Mouse (Mus musculus) small intestine, adult 10 weeks (tissue): ENCODE measurements around the gene Cldn12. TPM values are rescaled to one million over a fixed set of nuclear protein-coding genes. Genes with fewer than 3 reads are reported as not detected.

ENCODE experiments used
- polyA plus RNA-seq: library from polyadenylated mRNA; stranded (reverse); fragments of 350-450 nt; fragmentation: Illumina TruSeq; extraction: RNeasy Lipid Tissue Mini Kit (QIAGEN cat#74804); gene quantifications from one replicate; pipeline ENCODE4 v1.2.3, GENCODE M21; 2014; ENCODE audit warnings: low replicate concordance

Cldn12 gene
- polyA plus RNA-seq, result 83.9 TPM

DNA sequence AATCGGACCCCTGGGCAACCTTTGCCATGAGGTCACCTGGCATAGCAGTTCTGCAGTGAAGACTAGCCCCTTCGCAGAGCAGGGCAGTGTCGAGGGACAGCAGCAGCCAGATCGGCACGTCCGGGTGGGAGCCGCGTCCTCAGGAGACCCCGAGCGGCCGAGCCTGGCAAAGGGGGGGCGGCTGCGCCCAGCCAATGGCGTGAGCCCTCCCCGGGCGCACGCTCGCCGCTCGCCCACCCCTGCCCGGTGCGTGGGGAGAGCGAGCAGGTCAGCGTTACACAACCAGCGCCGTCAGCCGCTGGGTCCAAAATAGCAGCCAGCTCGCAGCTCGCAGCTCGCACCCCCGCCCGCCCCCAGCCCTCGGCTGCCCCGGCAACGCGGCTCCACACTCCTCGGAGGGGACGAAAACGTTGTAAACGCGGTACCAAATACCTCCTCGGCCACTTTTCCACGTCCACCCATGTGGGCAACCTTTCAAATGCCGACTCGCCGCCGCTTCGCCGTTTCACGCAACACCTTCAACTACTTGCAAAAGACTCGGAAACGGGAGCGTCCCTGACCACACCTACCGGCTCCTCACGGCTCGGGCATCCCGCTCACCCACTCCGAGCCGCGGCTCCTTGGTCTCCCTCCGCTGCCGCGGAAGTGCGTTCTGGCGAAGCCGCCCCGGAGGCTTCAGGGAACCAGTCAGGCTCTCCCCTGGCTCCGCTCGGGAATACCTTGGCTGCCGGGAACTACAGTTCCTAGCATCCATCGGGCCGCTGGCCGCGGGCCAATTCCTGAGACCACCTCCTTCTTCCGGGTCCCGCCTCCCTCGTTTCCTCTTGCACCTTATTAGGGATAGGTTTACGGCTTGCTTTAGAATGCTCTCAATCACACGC is at the start of gene Cldn12:
Gene Cldn12, minus strand, starts transcription at position 763 of the 881 bp plus-strand sequence.

GRCm38 (mm10) chr5:5559079-5559740 is 44.5 kb upstream of the Cldn12 start, which contains the start of gene Gtpbp10:
TSS of gene Gtpbp10 (minus strand) at chr5:5559538.

DNA sequence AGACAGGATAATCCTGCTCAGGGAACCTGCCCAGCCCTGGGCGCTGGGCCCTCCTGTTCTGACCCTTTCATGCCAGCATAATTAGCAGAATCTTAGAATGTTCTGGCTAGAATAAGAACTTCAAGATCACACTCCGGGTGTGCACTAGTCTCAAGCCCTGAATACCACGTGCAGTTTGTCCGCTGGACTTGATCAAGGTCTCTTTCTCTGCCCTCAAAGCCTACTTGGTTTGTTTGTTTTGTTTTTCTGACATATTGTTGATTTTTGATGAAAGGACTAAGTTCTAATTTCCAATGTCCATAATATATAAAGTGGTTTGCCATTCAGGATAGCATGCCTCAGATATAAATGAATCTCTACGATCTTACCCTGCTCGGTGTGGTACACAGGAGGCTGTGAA is 35.7 kb downstream of the Cldn12 start, which contains the start of gene 1700015F17Rik:
Gene 1700015F17Rik, minus strand, starts transcription at position 101 of the 400 bp plus-strand sequence.

Other genes with a start within 250 kb of the Cldn12 start
- gene Cdk14, start 94.6 kb downstream of the Cldn12 start, polyA plus RNA-seq, result 3.6 TPM
- not detected for gene 1700015F17Rik, start 35.8 kb downstream of the Cldn12 start, polyA plus RNA-seq
- gene Gtpbp10, start 44.6 kb upstream of the Cldn12 start, polyA plus RNA-seq, result 35.4 TPM
- 0.71 TPM for gene Gm8773, start 58.8 kb upstream of the Cldn12 start, polyA plus RNA-seq
- 2.3 TPM for gene Cfap69, start 149.3 kb upstream of the Cldn12 start, polyA plus RNA-seq
- gene Steap2, start 179.6 kb upstream of the Cldn12 start, polyA plus RNA-seq, result 10.5 TPM
- gene Steap1, start 234.4 kb upstream of the Cldn12 start, polyA plus RNA-seq, result 2.3 TPM